Mouse (Mus musculus): Measurements from ENCODE around the gene Ppm1h.

GRCm38 (mm10) chr10:122862386-122863023 lies 183.9 kb downstream of the Ppm1h start:
- TF ChIP-seq POLR2A (IDR thresholded peaks at IDR 0.05; ENCODE audit: extremely low read depth, insufficient read depth, low read length) (no peak), CTCF (IDR thresholded peaks at IDR 0.05; ENCODE audit: extremely low read depth, insufficient read depth, low read length) (no peak)

Measured in cortical plate, adult 2 months (tissue).